Mouse (Mus musculus) embryonic facial prominence, embryonic 15.5 days (tissue): Measurements from ENCODE around the gene Trim2. TPM values are rescaled to one million over a fixed set of nuclear protein-coding genes. Genes with fewer than 3 reads are reported as not detected.
A peak's percentile ranks its signal among the peaks of the same experiment; 100 is the strongest.

ENCODE experiments used
- ATAC-seq: fragments of 200-750 bp; cut with Nextera tagmentation; 2 replicates; pipeline ENCODE4 v1.8.0; 2017; ENCODE audit warnings: low read depth, moderate TSS enrichment; ENCODE audit not compliant: insufficient number of reproducible peaks, low FRiP score, low TSS enrichment
- H3K27ac ChIP-seq: fragments of 300-500 bp; sonication (generic); replicated peaks from 2 replicates; pipeline ENCODE4 v1.5.1; 2015; ENCODE audit warnings: mild to moderate bottlenecking, inconsistent platforms
- H3K27me3 ChIP-seq: fragments of 300-500 bp; sonication (generic); 2 replicates; pipeline ENCODE4 v1.6.1; 2015; ENCODE audit warnings: inconsistent platforms
- H3K36me3 ChIP-seq: fragments of 300-500 bp; sonication (generic); 2 replicates; pipeline ENCODE4 v1.6.1; 2015; ENCODE audit warnings: mild to moderate bottlenecking, inconsistent platforms
- H3K4me1 ChIP-seq: fragments of 300-500 bp; sonication (generic); 2 replicates; pipeline ENCODE4 v1.6.1; 2015; ENCODE audit warnings: inconsistent platforms
- H3K4me2 ChIP-seq: fragments of 300-500 bp; sonication (generic); replicated peaks from 2 replicates; pipeline ENCODE4 v1.6.1; 2015; ENCODE audit warnings: mild to moderate bottlenecking, inconsistent platforms
- H3K4me3 ChIP-seq: fragments of 300-500 bp; sonication (generic); replicated peaks from 2 replicates; pipeline ENCODE4 v1.5.1; 2015; ENCODE audit warnings: mild to moderate bottlenecking, inconsistent platforms
- H3K9ac ChIP-seq: fragments of 300-500 bp; sonication (generic); 2 replicates; pipeline ENCODE4 v1.6.1; 2015; ENCODE audit warnings: inconsistent platforms
- H3K9me3 ChIP-seq: fragments of 300-500 bp; sonication (generic); replicated peaks from 2 replicates; pipeline ENCODE4 v1.6.1; 2016; ENCODE audit warnings: inconsistent platforms
- WGBS: fragments of 180-500 bp; shearing (Covaris S2); methylation state at CpG from one replicate; pipeline ENCODE4 v1.1.7; 2015; 5-methylcytosine and 5-hydroxymethylcytosine counted together
- polyA plus RNA-seq: library from polyadenylated mRNA; unstranded; fragments of >200 nt; fragmentation: Nextera tagmentation; extraction: Ambion mirVana; gene quantifications from 2 replicates; pipeline ENCODE4 v1.2.1, GENCODE M21; 2015

Trim2 gene
- polyA plus RNA-seq, 1 experiment from 2014 or later: 31.0 TPM

DNA sequence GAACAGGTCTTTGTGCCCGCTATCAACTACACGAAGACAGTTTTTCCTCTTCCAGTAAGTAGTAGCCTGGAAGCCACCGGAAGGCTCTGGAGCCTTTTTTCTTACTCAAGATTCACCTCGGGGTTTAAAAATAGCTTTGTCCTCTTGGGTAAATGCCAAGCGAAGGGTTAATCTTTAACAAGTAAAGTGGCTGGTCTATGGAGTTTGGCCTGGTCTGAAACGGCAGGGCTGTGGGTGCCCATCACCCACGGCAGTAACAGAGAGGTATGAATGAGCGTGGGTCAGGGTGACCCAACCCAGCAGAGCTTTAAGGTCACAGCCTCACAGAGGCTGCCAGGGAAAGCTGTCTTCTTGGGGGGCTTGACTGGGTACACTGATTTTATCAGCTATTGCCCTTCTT is 23.2 kb downstream of the Trim2 start:
- H3K27me3 ChIP-seq: no peaks in the 10 kb centered on the region
- H3K4me1 ChIP-seq: peaks cover 11% of the 10 kb centered on the region
- no peaks in the 10 kb centered on the region for H3K9me3 ChIP-seq
- WGBS: 70% methylated on average over 8 of the region's 8 CpGs
- H3K27ac ChIP-seq: no peak overlapping the region
- no peak for ATAC-seq
- no peak overlapping the region for H3K9ac ChIP-seq
- no peak overlapping the region for H3K4me3 ChIP-seq
- H3K36me3 ChIP-seq: no peaks in the 10 kb centered on the region
- no peak overlapping the region for H3K4me2 ChIP-seq

GRCm38 (mm10) chr3:84281936-84282371 is 24.7 kb downstream of the Trim2 start:
- Histone ChIP-seq H3K27me3 (no peaks in the 10 kb centered on the region), H3K4me2 (no peak overlapping the region), H3K36me3 (no peaks in the 10 kb centered on the region), H3K9ac (no peak overlapping the region), H3K4me3 (no peak overlapping the region), H3K27ac (no peak overlapping the region), H3K4me1 (peaks cover 11% of the 10 kb centered on the region), H3K9me3 (no peaks in the 10 kb centered on the region)
- WGBS: 19% methylated on average over 10 of the region's 10 CpGs
- ATAC-seq: no peak; the same call in 1 of the 2 replicates

DNA sequence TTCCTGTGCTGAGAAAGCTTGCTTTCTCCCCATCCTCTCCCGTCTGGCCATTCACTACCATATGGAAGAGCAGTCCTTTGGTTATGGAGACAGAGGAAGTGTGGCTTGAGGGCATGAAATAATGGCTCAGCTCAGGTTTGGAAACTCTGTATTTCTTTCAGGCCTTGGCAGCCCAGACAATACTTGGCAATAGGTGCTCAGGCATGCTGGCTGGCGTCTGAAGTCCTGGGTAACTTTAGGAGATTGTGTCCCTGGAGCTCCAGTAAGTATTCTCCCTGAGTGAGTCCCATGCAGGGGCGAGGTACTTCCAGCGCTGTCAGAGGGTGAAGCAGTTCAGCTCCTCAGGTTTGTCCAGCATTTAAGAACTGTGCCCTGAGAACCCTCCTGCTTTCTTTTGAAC is 27.9 kb downstream of the Trim2 start:
- 76% methylated on average over 4 of the region's 4 CpGs for WGBS
- no peak overlapping the region for H3K4me2 ChIP-seq
- no peaks in the 10 kb centered on the region for H3K36me3 ChIP-seq
- H3K4me3 ChIP-seq: no peak overlapping the region
- no peak for ATAC-seq
- H3K27me3 ChIP-seq: no peaks in the 10 kb centered on the region
- H3K9ac ChIP-seq: no peak overlapping the region
- H3K27ac ChIP-seq: no peak overlapping the region
- H3K9me3 ChIP-seq: no peaks in the 10 kb centered on the region
- H3K4me1 ChIP-seq: peaks cover 11% of the 10 kb centered on the region

DNA sequence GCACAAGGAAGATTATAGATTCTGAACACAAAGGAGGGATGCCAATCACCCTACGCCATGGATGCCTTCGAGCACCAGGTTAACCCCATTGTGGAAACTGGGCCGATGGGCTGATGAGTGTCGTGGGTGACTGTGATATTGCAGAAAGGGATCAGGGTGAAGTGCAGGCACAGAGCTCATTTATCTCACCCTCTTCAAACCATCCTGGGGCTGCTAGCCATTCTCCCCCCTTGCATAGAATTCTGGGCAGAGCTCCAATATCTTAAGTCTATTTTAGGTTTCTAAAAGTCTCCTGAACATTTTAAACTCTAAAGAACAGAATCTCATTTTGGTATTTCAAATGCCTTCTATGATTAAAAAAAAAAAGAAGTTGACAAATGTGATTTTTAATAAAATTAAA is 31.6 kb downstream of the Trim2 start:
- H3K27ac ChIP-seq: no peak overlapping the region
- H3K4me3 ChIP-seq: no peak overlapping the region
- H3K4me2 ChIP-seq: no peak overlapping the region
- no peaks in the 10 kb centered on the region for H3K36me3 ChIP-seq
- H3K9ac ChIP-seq: no peak overlapping the region
- peaks cover 8% of the 10 kb centered on the region for H3K4me1 ChIP-seq
- ATAC-seq: no peak
- 0 out of 2 replicates have a peak, but pooled peaks cover 3% of the 10 kb centered on the region for H3K27me3 ChIP-seq
- H3K9me3 ChIP-seq: no peaks in the 10 kb centered on the region
- 84% methylated on average over 4 of the region's 4 CpGs for whole genome bisulfite sequencing

DNA sequence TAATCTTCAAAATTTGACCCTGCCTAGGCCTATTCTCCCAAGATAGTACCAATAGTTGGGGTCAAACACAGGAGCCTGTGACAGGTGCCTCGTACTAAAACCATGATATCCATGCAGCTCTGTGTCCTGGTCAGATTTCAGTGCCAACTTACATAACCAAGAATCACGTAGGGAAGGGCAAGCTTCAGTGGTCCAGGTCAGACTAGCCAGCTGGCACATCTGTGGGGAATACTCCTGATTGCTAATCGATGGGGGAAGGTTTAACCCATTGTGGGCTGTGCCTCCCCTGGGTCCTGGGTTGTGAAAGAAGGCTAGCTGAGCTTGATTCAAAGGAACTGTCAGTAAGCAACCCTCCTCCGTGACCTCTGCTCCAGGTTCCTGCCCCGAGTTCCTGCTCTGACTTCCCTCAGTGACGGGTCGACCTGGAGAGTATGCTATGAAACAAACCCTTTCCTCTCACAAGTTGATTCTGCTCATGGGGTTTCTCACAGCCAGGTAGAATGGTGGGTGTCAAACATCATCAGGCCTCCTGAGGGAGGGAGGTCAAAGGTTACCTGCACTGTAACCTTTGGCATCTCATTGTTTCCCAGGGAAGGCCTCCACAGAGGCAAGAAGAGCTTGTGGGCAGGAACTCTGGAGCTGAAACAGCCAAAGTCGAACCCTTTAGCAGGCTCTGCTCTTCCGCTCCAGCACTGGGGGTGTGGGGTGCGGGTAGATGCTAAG is 34.2 kb downstream of the Trim2 start:
- no peak for ATAC-seq
- H3K27ac ChIP-seq: no peak overlapping the region
- no peaks in the 10 kb centered on the region for H3K9me3 ChIP-seq
- no peak overlapping the region for H3K4me2 ChIP-seq
- H3K4me1 ChIP-seq: peaks cover 12% of the 10 kb centered on the region
- WGBS: 72% methylated on average over 10 of the region's 10 CpGs
- no peak overlapping the region for H3K4me3 ChIP-seq
- H3K27me3 ChIP-seq: 0 out of 2 replicates have a peak, but pooled peaks cover 3% of the 10 kb centered on the region
- no peaks in the 10 kb centered on the region for H3K36me3 ChIP-seq
- H3K9ac ChIP-seq: no peak overlapping the region

DNA sequence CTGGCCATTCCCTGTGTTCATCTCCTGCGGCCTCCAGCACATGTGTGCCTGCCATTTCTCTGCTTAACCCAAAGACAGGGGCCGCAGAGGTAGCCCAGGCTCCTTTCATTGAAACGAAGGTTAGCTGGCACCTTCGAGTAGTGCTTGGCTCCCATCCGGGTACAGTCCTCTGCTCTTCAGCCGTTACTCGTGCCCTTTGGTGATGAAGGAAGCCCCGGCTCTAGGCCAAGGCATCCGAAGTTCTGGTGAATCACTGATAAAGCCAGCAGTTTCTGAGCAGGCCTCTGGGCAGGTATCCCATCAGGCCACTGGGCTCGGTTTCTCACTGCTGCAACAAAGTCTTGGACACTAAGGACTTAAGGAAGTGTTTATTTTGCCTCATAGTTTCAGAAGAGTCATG is 34.9 kb downstream of the Trim2 start:
- no peak overlapping the region for H3K27ac ChIP-seq
- no peak overlapping the region for H3K4me2 ChIP-seq
- 91% methylated on average over 10 of the region's 10 CpGs for WGBS
- peaks cover 12% of the 10 kb centered on the region for H3K4me1 ChIP-seq
- no peak for ATAC-seq
- H3K36me3 ChIP-seq: no peaks in the 10 kb centered on the region
- no peak overlapping the region for H3K9ac ChIP-seq
- H3K4me3 ChIP-seq: no peak overlapping the region
- H3K9me3 ChIP-seq: no peaks in the 10 kb centered on the region
- H3K27me3 ChIP-seq: 0 out of 2 replicates have a peak, but pooled peaks cover 3% of the 10 kb centered on the region

- no peak; the same call in 1 of the 2 replicates for ATAC-seq
- 67% methylated on average over 6 of the region's 6 CpGs for WGBS
- H3K4me2 ChIP-seq: no peak overlapping the region
Measured at GRCm38 (mm10) chr3:84271058-84271457, 35.6 kb downstream of the Trim2 start.

GRCm38 (mm10) chr3:84270624-84270995 is 36.1 kb downstream of the Trim2 start:
- no peaks in the 10 kb centered on the region for H3K36me3 ChIP-seq
- peak; percentile 63 for ATAC-seq
- peaks cover 12% of the 10 kb centered on the region for H3K4me1 ChIP-seq
- no peaks in the 10 kb centered on the region for H3K9me3 ChIP-seq
- H3K4me3 ChIP-seq: peak overlapping the region; percentile 12; the same call in 1 of the 2 replicates
- H3K4me2 ChIP-seq: peak overlapping the region; percentile 34
- 0 out of 2 replicates have a peak, but pooled peaks cover 3% of the 10 kb centered on the region for H3K27me3 ChIP-seq
- no peak overlapping the region for H3K9ac ChIP-seq
- WGBS: 11% methylated on average over 3 of the region's 3 CpGs
- H3K27ac ChIP-seq: no peak overlapping the region

More at GRCm38 (mm10) chr3:84271058-84271457, 35.6 kb downstream of the Trim2 start:
- Histone ChIP-seq H3K9me3 (no peaks in the 10 kb centered on the region), H3K36me3 (no peaks in the 10 kb centered on the region), H3K27ac (no peak overlapping the region), H3K27me3 (0 out of 2 replicates have a peak, but pooled peaks cover 3% of the 10 kb centered on the region), H3K4me3 (no peak overlapping the region), H3K9ac (no peak overlapping the region), H3K4me1 (peaks cover 12% of the 10 kb centered on the region)

DNA sequence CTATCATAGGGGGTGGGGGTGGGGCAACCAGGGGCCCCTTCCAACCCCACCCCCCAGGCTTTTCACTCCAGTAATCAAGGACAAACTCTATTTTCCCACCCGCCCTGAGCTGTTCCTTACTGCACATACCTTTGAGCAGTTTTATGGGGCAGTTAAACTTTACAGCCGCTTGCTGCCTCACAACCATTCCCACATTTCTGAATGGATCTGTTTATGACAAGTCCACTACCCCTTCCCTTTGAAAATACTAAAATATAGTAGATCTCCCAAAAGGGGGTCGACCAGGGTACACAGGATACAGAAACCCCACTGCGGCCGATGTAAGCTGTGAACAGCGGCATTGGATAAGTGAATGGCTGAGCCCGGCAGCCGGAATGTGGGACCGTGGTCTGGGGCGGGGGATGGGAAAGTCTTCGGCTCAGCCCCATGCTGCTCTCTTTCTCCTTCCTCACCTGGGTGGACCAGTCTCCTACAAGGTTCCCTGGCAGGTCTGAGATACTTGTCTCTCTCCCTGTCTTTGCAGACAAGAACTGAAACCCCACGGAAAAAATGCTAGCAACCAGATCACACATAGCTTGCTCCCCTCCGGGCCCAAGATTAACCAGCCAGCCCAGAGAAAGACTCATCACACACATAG is 36.6 kb downstream of the Trim2 start:
- Histone ChIP-seq H3K9me3 (no peaks in the 10 kb centered on the region), H3K4me3 (peak overlapping the region; percentile 12; the same call in 1 of the 2 replicates), H3K4me2 (peak overlapping the region; percentile 34), H3K9ac (no peak overlapping the region), H3K4me1 (peaks cover 12% of the 10 kb centered on the region), H3K27ac (no peak overlapping the region), H3K36me3 (no peaks in the 10 kb centered on the region), H3K27me3 (0 out of 2 replicates have a peak, but pooled peaks cover 3% of the 10 kb centered on the region)
- WGBS: 12% methylated on average over 13 of the region's 13 CpGs
- no peak; the same call in 1 of the 2 replicates for ATAC-seq

GRCm38 (mm10) chr3:84268434-84268833 is 38.2 kb downstream of the Trim2 start:
- Histone ChIP-seq H3K27ac (no peak overlapping the region), H3K4me1 (peaks cover 12% of the 10 kb centered on the region), H3K9ac (no peak overlapping the region), H3K4me3 (no peak overlapping the region), H3K36me3 (no peaks in the 10 kb centered on the region), H3K27me3 (0 out of 2 replicates have a peak, but pooled peaks cover 3% of the 10 kb centered on the region), H3K4me2 (no peak overlapping the region), H3K9me3 (no peaks in the 10 kb centered on the region)
- no peak for ATAC-seq
- WGBS: 54% methylated on average over 3 of the region's 3 CpGs

DNA sequence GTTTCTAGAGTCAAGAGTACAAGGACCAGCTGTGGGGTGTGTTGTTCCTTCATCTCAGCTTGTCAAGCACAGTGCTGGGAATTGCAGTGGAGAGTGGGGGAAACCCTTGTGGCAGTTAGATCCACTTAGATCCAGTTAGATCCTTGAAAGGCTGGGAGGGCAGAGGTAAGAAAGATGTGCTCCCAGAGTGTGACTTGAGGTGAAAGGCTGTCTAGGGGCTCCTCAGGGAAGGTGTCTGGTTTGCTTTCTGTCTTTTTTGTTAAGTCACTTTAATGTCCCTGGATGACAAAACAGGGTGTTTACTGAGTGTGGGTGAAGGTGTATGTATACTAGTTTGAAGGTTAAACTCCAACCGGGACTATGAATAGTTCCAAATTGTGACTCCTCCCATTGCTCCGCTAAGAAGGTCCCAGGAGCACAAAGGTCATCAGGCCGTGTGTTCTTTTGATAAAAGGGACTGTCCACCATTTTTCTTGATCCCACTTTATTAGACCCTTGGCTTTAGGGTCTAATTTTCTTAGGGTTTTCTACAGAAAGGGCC is 40.2 kb downstream of the Trim2 start:
- H3K4me2 ChIP-seq: no peak overlapping the region
- 65% methylated on average over 3 of the region's 3 CpGs for WGBS
- peaks cover 3% of the 10 kb centered on the region; the same call in 1 of the 2 replicates for H3K27me3 ChIP-seq
- peaks cover 12% of the 10 kb centered on the region for H3K4me1 ChIP-seq
- H3K36me3 ChIP-seq: no peaks in the 10 kb centered on the region
- no peak for ATAC-seq
- no peaks in the 10 kb centered on the region for H3K9me3 ChIP-seq
- H3K9ac ChIP-seq: no peak overlapping the region
- H3K4me3 ChIP-seq: no peak overlapping the region
- H3K27ac ChIP-seq: no peak overlapping the region
